Mouse (Mus musculus): Measurements from ENCODE around the gene Ldlrad3.

- TF ChIP-seq POLR2A (IDR thresholded peaks at IDR 0.05; ENCODE audit: borderline replicate concordance, control insufficient read depth, low read depth, low read length) (no peak), CTCF (IDR thresholded peaks at IDR 0.05; ENCODE audit: control insufficient read depth, insufficient read depth, low read length) (no peak)
Measured at GRCm38 (mm10) chr2:102181459-102181858, 4.7 kb downstream of the Ldlrad3 start.

Measured in bone marrow, adult 2 months (tissue).